Mouse (Mus musculus): ENCODE measurements around the gene Snx27. TPM values are rescaled to one million over a fixed set of nuclear protein-coding genes. Genes with fewer than 3 reads are reported as not detected.

Gene Snx27
- total and polyA plus RNA-seq, 3 experiments = 23.1 to 35.3 (median 34.9) TPM

DNA sequence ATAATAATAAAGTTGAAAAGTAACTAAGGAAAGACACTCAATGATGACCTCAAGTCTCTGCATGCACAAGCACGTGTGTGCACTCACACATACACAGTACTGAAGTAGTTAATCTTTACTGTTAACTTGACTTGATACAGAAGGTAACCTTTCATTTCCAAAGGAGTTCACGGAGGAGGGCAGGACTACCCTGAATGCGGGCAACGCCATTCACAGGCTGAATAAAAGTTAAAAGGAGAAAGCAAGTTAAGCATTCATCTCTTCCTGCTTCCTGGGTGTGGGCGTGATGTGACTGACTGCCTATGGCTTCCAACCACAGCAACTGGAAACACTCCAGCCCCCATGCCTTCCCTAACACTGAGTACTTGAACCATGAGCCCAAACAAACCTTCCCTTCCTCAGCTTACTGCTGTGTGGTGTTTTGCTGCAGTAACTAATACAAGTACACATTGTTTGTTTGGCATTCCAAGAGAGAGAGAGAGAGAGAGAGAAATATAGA, 22.5 kb downstream of the Snx27 start:
- dilution Hi-C loops (cut with MboI; ENCODE audit: extremely low pct_ligation_motif_present, extremely low pct_unique_long_range_greater_than_20kb, low sequenced_read_pairs) (no loop called here), in situ Hi-C loops (cut with MboI; ENCODE audit: low pct_ligation_motif_present, low pct_unique_long_range_greater_than_20kb, low sequenced_read_pairs) (no loop called here)
- Histone ChIP-seq H3K9ac (ENCODE audit: insufficient read depth, low read depth) (no peak overlapping the region), H3K27me3 (replicated peaks) (no peaks in the 10 kb centered on the region), H3K4me1 (ENCODE audit: control insufficient read depth in 1 of 2, insufficient read depth in 2 of 2) (peaks cover 0 to 46% of the 10 kb centered on the region in 2 experiments; a peak in 2 of 4 replicates), H3K4me3 (replicated peaks in 1 of 3; ENCODE audit: low read depth in 2 of 3, low read length in 2 of 3, poor library complexity in 1 of 3) (no peak overlapping the region), H3K79me2 (replicated peaks; ENCODE audit: control insufficient read depth, extremely low read depth, insufficient read depth, poor library complexity, severe bottlenecking) (0 out of 2 replicates have a peak, but pooled peaks cover 5% of the 10 kb centered on the region), H3K36me3 (replicated peaks in 1 of 2; ENCODE audit: control insufficient read depth in 1 of 2, insufficient read depth in 1 of 2, low read length in 1 of 2) (peaks cover 23 to 45% of the 10 kb centered on the region in 2 experiments), H3K4me2 (ENCODE audit: insufficient read depth, low read depth, poor library complexity, severe bottlenecking) (no peak overlapping the region), H3K27ac (ENCODE audit: insufficient read depth, low read depth) (no peak overlapping the region), H3K9me3 (replicated peaks; ENCODE audit: low read length) (no peaks in the 10 kb centered on the region)
- TF ChIP-seq MXI1 (IDR thresholded peaks at IDR 0.05; ENCODE audit: low read depth, low read length) = no peak
- no peak for TF ChIP-seq E2F4 (IDR thresholded peaks at IDR 0.05; ENCODE audit: insufficient replicate concordance, low read depth, low read length)
- no peak for TF ChIP-seq SMC3 (IDR thresholded peaks at IDR 0.05; ENCODE audit: low read depth, low read length)
- no peak for TF ChIP-seq CTCF (conservative IDR thresholded peaks at IDR 0.05 in 1 of 2, IDR thresholded peaks at IDR 0.05 in 1 of 2; ENCODE audit: low read depth in 2 of 2, low read length in 2 of 2)
- no peak for TF ChIP-seq RAD21 (IDR thresholded peaks at IDR 0.05; ENCODE audit: low read depth, low read length)
- DNase-seq (ENCODE audit: extremely low read depth) = no peak

- DNase-seq (ENCODE audit: extremely low read depth) = no peak
- dilution Hi-C loops (cut with MboI; ENCODE audit: extremely low pct_ligation_motif_present, extremely low pct_unique_long_range_greater_than_20kb, low sequenced_read_pairs) = no loop called here
- Histone ChIP-seq H3K36me3 (replicated peaks in 1 of 2; ENCODE audit: control insufficient read depth in 1 of 2, insufficient read depth in 1 of 2, low read length in 1 of 2) (peaks cover 0 to 27% of the 10 kb centered on the region in 2 experiments), H3K4me2 (ENCODE audit: insufficient read depth, low read depth, poor library complexity, severe bottlenecking) (no peak overlapping the region), H3K79me2 (replicated peaks; ENCODE audit: control insufficient read depth, extremely low read depth, insufficient read depth, poor library complexity, severe bottlenecking) (no peaks in the 10 kb centered on the region), H3K9me3 (replicated peaks; ENCODE audit: low read length) (no peaks in the 10 kb centered on the region), H3K27me3 (replicated peaks) (no peaks in the 10 kb centered on the region), H3K9ac (ENCODE audit: insufficient read depth, low read depth) (no peak overlapping the region), H3K27ac (ENCODE audit: insufficient read depth, low read depth) (no peak overlapping the region), H3K4me1 (ENCODE audit: control insufficient read depth in 1 of 2, insufficient read depth in 2 of 2) (no peaks in the 10 kb centered on the region), H3K4me3 (replicated peaks in 1 of 3; ENCODE audit: low read depth in 2 of 3, low read length in 2 of 3, poor library complexity in 1 of 3) (no peak overlapping the region)
- 0 out of 2 replicates have a peak, but pooled peaks have one; percentile 9 for TF ChIP-seq ZNF384 (IDR thresholded peaks at IDR 0.05; ENCODE audit: low read depth, low read length)
- no peak for TF ChIP-seq SMC3 (IDR thresholded peaks at IDR 0.05; ENCODE audit: low read depth, low read length)
- TF ChIP-seq E2F4 (IDR thresholded peaks at IDR 0.05; ENCODE audit: insufficient replicate concordance, low read depth, low read length) = no peak
- TF ChIP-seq USF1 (IDR thresholded peaks at IDR 0.05; ENCODE audit: low read depth, low read length) = no peak
- TF ChIP-seq GABPA (IDR thresholded peaks at IDR 0.05; ENCODE audit: insufficient replicate concordance, low read depth, low read length) = no peak
- in situ Hi-C loops (cut with MboI; ENCODE audit: low pct_ligation_motif_present, low pct_unique_long_range_greater_than_20kb, low sequenced_read_pairs) = no loop called here
Measured at GRCm38 (mm10) chr3:94549041-94549440, 33.5 kb downstream of the Snx27 start.

GRCm38 (mm10) chr3:94537187-94537586, 45.3 kb downstream of the Snx27 start:
- in situ Hi-C loops (cut with MboI; ENCODE audit: low pct_ligation_motif_present, low pct_unique_long_range_greater_than_20kb, low sequenced_read_pairs) (no loop called here), dilution Hi-C loops (cut with MboI; ENCODE audit: extremely low pct_ligation_motif_present, extremely low pct_unique_long_range_greater_than_20kb, low sequenced_read_pairs) (no loop called here)
- no peaks in the 10 kb centered on the region for H3K9me3 ChIP-seq (replicated peaks; ENCODE audit: low read length)
- no peak for TF ChIP-seq NELFE (IDR thresholded peaks at IDR 0.05; ENCODE audit: low read depth, low read length)
- no peak for TF ChIP-seq UBTF (IDR thresholded peaks at IDR 0.05; ENCODE audit: low read depth, low read length)
- TF ChIP-seq JUND (conservative IDR thresholded peaks at IDR 0.05; ENCODE audit: low read depth, low read length) = no peak
- TF ChIP-seq ELF1 (IDR thresholded peaks at IDR 0.05; ENCODE audit: low read depth, low read length) = no peak
- no peak for TF ChIP-seq CHD2 (IDR thresholded peaks at IDR 0.05; ENCODE audit: low read length)
- TF ChIP-seq MAFK (IDR thresholded peaks at IDR 0.05; ENCODE audit: insufficient replicate concordance, low read length) = no peak
- no peak for TF ChIP-seq SMC3 (IDR thresholded peaks at IDR 0.05; ENCODE audit: low read depth, low read length)
- no peak for TF ChIP-seq KAT2A (IDR thresholded peaks at IDR 0.05; ENCODE audit: insufficient replicate concordance, low read length)
- no peak for TF ChIP-seq POLR2A (IDR thresholded peaks at IDR 0.05; ENCODE audit: low read depth, low read length)
- no peaks in the 10 kb centered on the region for H3K79me2 ChIP-seq (replicated peaks; ENCODE audit: control insufficient read depth, extremely low read depth, insufficient read depth, poor library complexity, severe bottlenecking)
- H3K9ac ChIP-seq (ENCODE audit: insufficient read depth, low read depth) = no peak overlapping the region
- H3K36me3 ChIP-seq (replicated peaks in 1 of 2; ENCODE audit: control insufficient read depth in 1 of 2, insufficient read depth in 1 of 2, low read length in 1 of 2) = peaks cover 0 to 33% of the 10 kb centered on the region in 2 experiments
- H3K4me3 ChIP-seq (replicated peaks in 1 of 3; ENCODE audit: low read depth in 2 of 3, low read length in 2 of 3, poor library complexity in 1 of 3) = no peak overlapping the region
- DNase-seq (ENCODE audit: extremely low read depth) = no peak
- H3K27me3 ChIP-seq (replicated peaks) = no peaks in the 10 kb centered on the region
- H3K4me2 ChIP-seq (ENCODE audit: insufficient read depth, low read depth, poor library complexity, severe bottlenecking) = no peak overlapping the region
- no peaks in the 10 kb centered on the region for H3K4me1 ChIP-seq (ENCODE audit: control insufficient read depth in 1 of 2, insufficient read depth in 2 of 2)
- H3K27ac ChIP-seq (ENCODE audit: insufficient read depth, low read depth) = no peak overlapping the region

Data from CH12.LX (cell line).